Mouse (Mus musculus): Measurements from ENCODE around the gene Nicn1. TPM values are rescaled to one million over a fixed set of nuclear protein-coding genes. Genes with fewer than 3 reads are reported as not detected.
A peak's percentile ranks its signal among the peaks of the same experiment; 100 is the strongest.

Gene Nicn1
- polyA plus RNA-seq, 1 experiment from 2014 or later, result 7.7 TPM

GRCm38 (mm10) chr9:108339886-108340257 is 49.6 kb downstream of the Nicn1 start:
- Histone ChIP-seq H3K9ac (replicated peaks) (peak overlapping the region; percentile 99), H3K9me3 (ENCODE audit: low read length) (no peaks in the 10 kb centered on the region), H3K27ac (ENCODE audit: low read depth) (peak overlapping the region; percentile 100), H3K36me3 (replicated peaks; ENCODE audit: insufficient read depth, low read length) (peaks cover 30% of the 10 kb centered on the region), H3K4me1 (ENCODE audit: insufficient read depth) (peaks cover 55% of the 10 kb centered on the region), H3K4me2 (ENCODE audit: low read depth, low read length) (peak overlapping the region; percentile 87), H3K4me3 (ENCODE audit: low read depth, low read length) (peak overlapping the region; percentile 93), H3K27me3 (ENCODE audit: insufficient read depth, low read length) (no peaks in the 10 kb centered on the region)
- 2% methylated on average over 20 of the region's 20 CpGs for WGBS (ENCODE audit: insufficient replicate concordance)
- no peak for ATAC-seq
- TF ChIP-seq EP300 (IDR thresholded peaks at IDR 0.05; ENCODE audit: low read depth), result no peak
- no peak for TF ChIP-seq CTCF (IDR thresholded peaks at IDR 0.05; ENCODE audit: low read depth)
- DNase-seq, result peak; percentile 57

- 17% methylated on average over 10 of the region's 10 CpGs for WGBS (ENCODE audit: insufficient replicate concordance)
- Histone ChIP-seq H3K9ac (replicated peaks) (peak overlapping the region; percentile 99), H3K9me3 (ENCODE audit: low read length) (no peaks in the 10 kb centered on the region), H3K4me3 (ENCODE audit: low read depth, low read length) (peak overlapping the region; percentile 93), H3K27ac (ENCODE audit: low read depth) (peak overlapping the region; percentile 100), H3K27me3 (ENCODE audit: insufficient read depth, low read length) (no peaks in the 10 kb centered on the region), H3K4me1 (ENCODE audit: insufficient read depth) (peaks cover 60% of the 10 kb centered on the region), H3K4me2 (ENCODE audit: low read depth, low read length) (peak overlapping the region; percentile 87), H3K36me3 (replicated peaks; ENCODE audit: insufficient read depth, low read length) (peaks cover 24% of the 10 kb centered on the region)
- TF ChIP-seq CTCF (IDR thresholded peaks at IDR 0.05; ENCODE audit: low read depth), result no peak
- peak; percentile 100 for TF ChIP-seq EP300 (IDR thresholded peaks at IDR 0.05; ENCODE audit: low read depth)
- ATAC-seq, result peak; percentile 56
- peak; percentile 59 for DNase-seq
These were observed 50.3 kb downstream of the Nicn1 start for GRCm38 (mm10) chr9:108340258-108341138.

GRCm38 (mm10) chr9:108341139-108341475 is 50.9 kb downstream of the Nicn1 start:
- H3K36me3 ChIP-seq (replicated peaks; ENCODE audit: insufficient read depth, low read length), result peaks cover 23% of the 10 kb centered on the region
- no peak for DNase-seq
- peak overlapping the region; percentile 93 for H3K4me3 ChIP-seq (ENCODE audit: low read depth, low read length)
- H3K27ac ChIP-seq (ENCODE audit: low read depth), result peak overlapping the region; percentile 100
- H3K4me1 ChIP-seq (ENCODE audit: insufficient read depth), result peaks cover 64% of the 10 kb centered on the region
- H3K9me3 ChIP-seq (ENCODE audit: low read length), result no peaks in the 10 kb centered on the region
- H3K4me2 ChIP-seq (ENCODE audit: low read depth, low read length), result peak overlapping the region; percentile 87
- H3K27me3 ChIP-seq (ENCODE audit: insufficient read depth, low read length), result no peaks in the 10 kb centered on the region
- WGBS (ENCODE audit: insufficient replicate concordance), result 41% methylated on average over 5 of the region's 5 CpGs
- ATAC-seq, result no peak
- no peak for TF ChIP-seq EP300 (IDR thresholded peaks at IDR 0.05; ENCODE audit: low read depth)
- no peak for TF ChIP-seq CTCF (IDR thresholded peaks at IDR 0.05; ENCODE audit: low read depth)
- peak overlapping the region; percentile 99 for H3K9ac ChIP-seq (replicated peaks)

GRCm38 (mm10) chr9:108341801-108342200 is 51.6 kb downstream of the Nicn1 start:
- Histone ChIP-seq H3K9me3 (ENCODE audit: low read length) (no peaks in the 10 kb centered on the region), H3K4me2 (ENCODE audit: low read depth, low read length) (peak overlapping the region; percentile 87), H3K27ac (ENCODE audit: low read depth) (peak overlapping the region; percentile 100), H3K4me1 (ENCODE audit: insufficient read depth) (peaks cover 67% of the 10 kb centered on the region), H3K9ac (replicated peaks) (peak overlapping the region; percentile 99), H3K4me3 (ENCODE audit: low read depth, low read length) (peak overlapping the region; percentile 93), H3K36me3 (replicated peaks; ENCODE audit: insufficient read depth, low read length) (peaks cover 23% of the 10 kb centered on the region), H3K27me3 (ENCODE audit: insufficient read depth, low read length) (no peaks in the 10 kb centered on the region)
- ATAC-seq, result no peak
- peak; percentile 24 for DNase-seq
- TF ChIP-seq CTCF (IDR thresholded peaks at IDR 0.05; ENCODE audit: low read depth) (no peak), EP300 (IDR thresholded peaks at IDR 0.05; ENCODE audit: low read depth) (no peak)

GRCm38 (mm10) chr9:108342301-108342831 is 52.1 kb downstream of the Nicn1 start:
- H3K9ac ChIP-seq (replicated peaks), result peak overlapping the region; percentile 99
- peaks cover 23% of the 10 kb centered on the region for H3K36me3 ChIP-seq (replicated peaks; ENCODE audit: insufficient read depth, low read length)
- H3K27ac ChIP-seq (ENCODE audit: low read depth), result peak overlapping the region; percentile 100
- DNase-seq, result peak; percentile 51
- ATAC-seq, result peak; percentile 56
- H3K4me2 ChIP-seq (ENCODE audit: low read depth, low read length), result peak overlapping the region; percentile 87
- H3K4me1 ChIP-seq (ENCODE audit: insufficient read depth), result peaks cover 68% of the 10 kb centered on the region
- TF ChIP-seq EP300 (IDR thresholded peaks at IDR 0.05; ENCODE audit: low read depth), result peak; percentile 80
- TF ChIP-seq CTCF (IDR thresholded peaks at IDR 0.05; ENCODE audit: low read depth), result 0 out of 2 replicates have a peak, but pooled peaks have one; percentile 17
- no peaks in the 10 kb centered on the region for H3K27me3 ChIP-seq (ENCODE audit: insufficient read depth, low read length)
- H3K9me3 ChIP-seq (ENCODE audit: low read length), result no peaks in the 10 kb centered on the region
- H3K4me3 ChIP-seq (ENCODE audit: low read depth, low read length), result peak overlapping the region; percentile 93; the same call in 1 of the 2 replicates
- WGBS (ENCODE audit: insufficient replicate concordance), result 5% methylated on average over 5 of the region's 5 CpGs

- Histone ChIP-seq H3K9me3 (ENCODE audit: low read length) (no peaks in the 10 kb centered on the region), H3K27me3 (ENCODE audit: insufficient read depth, low read length) (no peaks in the 10 kb centered on the region), H3K9ac (replicated peaks) (peak overlapping the region; percentile 36), H3K4me3 (ENCODE audit: low read depth, low read length) (no peak overlapping the region), H3K4me2 (ENCODE audit: low read depth, low read length) (peak overlapping the region; percentile 38), H3K4me1 (ENCODE audit: insufficient read depth) (peaks cover 60% of the 10 kb centered on the region), H3K27ac (ENCODE audit: low read depth) (peak overlapping the region; percentile 100), H3K36me3 (replicated peaks; ENCODE audit: insufficient read depth, low read length) (peaks cover 17% of the 10 kb centered on the region)
- 56% methylated on average over 3 of the region's 3 CpGs for WGBS (ENCODE audit: insufficient replicate concordance)
- ATAC-seq, result no peak
- no peak for DNase-seq
- no peak for TF ChIP-seq CTCF (IDR thresholded peaks at IDR 0.05; ENCODE audit: low read depth)
- no peak for TF ChIP-seq EP300 (IDR thresholded peaks at IDR 0.05; ENCODE audit: low read depth)
These were observed 53.1 kb downstream of the Nicn1 start for GRCm38 (mm10) chr9:108343331-108343730.
